Mouse (Mus musculus) v-Abl transformed pro-B cells (cell line): ENCODE data around the gene Pip4p1.

Source experiments
- in situ Hi-C, 2 experiments: fragments of 400-800 bp; cut with MboI; formaldehyde crosslinking; loops; one replicate each; pipeline ENCODE4 v1.15.1; 2025; ENCODE audit not compliant: unreplicated experiment in 2 of 2

Gene Pip4p1

DNA sequence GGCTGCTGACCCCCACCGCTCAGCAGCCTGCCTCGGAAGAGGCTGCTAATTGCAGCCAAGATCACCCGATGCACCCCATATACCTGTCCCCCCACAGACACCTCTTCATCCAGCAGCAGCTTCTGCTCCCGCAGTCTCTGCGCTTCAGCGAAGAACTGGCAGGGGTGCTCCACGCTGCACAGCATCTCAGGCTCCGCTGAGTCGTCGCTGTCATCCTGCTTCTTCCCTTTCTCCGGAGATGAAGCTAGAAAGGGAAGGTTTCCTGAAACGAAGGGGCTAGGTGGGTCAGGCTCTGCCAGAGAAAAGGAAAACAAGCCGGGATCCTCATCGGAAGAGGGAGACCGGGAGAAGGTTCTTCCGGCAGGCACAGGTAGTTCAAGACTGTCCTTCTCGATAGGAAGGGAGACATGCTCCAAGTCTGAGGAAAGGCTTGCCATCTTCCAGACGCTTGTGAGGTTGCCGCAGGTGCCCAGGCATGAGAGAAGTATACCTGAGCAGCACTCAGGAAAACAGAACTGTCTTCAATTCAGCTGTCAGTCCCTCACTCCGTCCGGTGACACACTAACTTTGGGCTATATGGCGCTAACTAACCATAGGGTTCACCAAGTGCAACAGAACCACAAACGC lies 33.8 kb downstream of the Pip4p1 start:
- in situ Hi-C loops = no loop called here

DNA sequence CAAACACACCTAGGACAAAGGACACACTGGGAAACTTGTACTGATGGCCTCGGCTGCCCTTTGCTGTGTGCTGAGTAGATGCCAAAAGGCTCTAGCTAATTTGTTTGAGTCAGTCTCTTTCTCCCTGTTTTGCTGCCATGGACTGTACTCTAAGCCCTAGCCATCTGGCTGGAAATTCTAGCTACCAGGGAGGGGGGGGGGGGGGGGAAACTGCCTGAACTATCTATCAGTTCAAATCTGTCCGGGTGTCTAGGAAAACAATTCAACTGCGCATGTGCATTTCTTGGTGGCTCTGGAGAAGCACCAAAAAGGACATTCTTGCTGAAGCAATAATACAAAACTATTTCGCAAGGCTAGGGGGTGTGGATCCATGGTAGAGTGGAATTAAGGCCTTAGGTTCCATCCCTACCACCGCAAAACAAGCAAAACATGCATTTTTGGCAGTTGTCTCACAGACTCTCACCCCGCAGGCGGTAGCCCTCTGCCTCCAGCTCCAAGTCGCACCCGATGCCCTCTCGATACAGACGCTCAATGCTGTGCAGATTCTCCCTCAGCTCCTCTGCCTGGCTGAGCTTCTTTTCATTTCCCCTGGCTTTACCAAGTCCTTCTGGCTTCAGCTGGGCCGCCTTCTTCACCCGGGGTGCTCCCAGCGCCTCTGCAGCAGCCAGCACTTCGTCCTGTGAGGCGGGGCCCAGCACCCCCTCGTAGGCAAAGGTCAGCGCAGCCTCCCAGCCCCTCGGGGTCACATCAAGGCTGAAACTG lies 34.5 kb downstream of the Pip4p1 start:
- in situ Hi-C loops = no loop called here

DNA sequence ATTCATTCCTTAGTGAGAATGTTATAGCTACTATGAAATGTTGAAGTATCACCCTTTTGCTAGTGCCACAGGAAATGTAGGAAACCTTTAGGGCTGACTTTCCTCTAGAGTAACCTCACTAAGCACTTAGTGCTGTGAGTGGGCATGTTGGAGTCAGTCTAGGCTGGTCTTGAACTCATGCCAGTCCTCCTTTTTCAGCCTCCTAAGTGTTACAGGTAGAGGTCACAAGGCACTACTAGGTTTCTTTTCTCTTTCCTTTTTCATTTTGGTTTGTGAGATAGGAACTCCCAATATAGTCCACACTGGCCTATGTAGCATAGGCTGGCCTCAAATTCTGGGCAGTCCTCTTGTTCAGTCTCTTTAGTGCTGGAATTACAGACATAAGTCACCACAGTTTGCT lies 35.2 kb downstream of the Pip4p1 start:
- in situ Hi-C loops = no loop called here

DNA sequence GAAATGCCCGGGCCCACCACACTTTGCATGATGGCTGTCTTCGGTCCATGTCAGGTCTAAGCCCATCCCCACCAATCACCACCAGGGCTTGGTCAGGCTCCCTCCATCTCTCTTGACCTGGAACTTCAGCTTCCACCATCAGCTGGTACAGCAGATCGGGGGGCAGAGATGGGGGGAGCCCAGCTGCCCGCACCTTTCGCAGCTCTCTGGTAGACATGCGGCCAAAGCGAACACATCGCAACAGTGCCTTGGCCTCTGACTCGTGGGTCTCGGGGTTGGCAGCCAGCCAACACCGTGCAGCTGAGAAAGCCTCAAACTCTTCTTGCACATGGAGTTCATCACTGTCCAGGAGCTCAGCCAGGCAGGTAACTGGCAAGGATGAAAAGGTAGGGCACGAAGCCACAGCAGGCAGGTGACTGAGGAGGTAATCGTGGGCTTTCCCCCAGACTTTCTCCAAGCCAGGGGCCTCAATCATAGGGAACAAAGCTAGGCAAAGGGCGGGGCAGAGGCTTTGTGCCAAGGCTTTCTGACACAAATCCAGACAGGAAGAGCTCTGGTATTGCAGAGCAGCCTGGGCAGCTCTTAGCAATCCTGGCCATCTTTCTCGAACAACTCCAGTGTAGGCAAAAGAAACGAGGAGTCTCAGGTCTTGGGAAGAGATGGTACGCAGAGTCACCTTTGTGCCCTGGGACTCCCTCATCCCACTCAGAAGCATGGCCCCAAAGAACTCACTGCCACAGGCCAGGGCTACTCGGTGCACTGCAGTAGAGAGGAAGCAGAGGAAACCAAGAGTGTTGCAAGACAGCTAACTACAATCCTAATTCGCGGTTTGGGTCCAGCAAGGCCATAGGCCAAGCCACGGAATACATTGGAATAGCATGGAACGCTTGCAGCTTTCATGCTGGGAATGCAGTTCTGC lies 37.9 kb downstream of the Pip4p1 start:
- in situ Hi-C loops = no loop called here

DNA sequence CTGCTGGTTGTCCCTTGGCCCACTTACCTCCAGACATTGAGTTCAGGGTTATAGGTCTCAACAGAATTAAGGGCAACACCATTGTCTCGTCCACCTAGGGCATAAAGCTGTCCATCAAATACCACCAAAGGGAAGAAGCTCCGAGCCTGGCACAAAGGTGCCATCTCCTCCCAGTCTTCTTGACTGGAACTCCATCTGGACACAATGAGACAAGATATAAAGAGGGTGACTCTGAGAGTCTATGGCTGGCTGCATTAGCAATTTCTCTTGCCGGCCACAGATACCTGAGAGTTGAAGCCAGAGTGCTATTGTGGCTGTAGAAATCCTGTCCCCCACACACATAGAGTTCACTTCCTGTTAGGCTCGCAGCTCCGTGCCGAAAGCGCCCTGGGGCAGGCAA lies 38.6 kb downstream of the Pip4p1 start:
- in situ Hi-C loops = no loop called here

DNA sequence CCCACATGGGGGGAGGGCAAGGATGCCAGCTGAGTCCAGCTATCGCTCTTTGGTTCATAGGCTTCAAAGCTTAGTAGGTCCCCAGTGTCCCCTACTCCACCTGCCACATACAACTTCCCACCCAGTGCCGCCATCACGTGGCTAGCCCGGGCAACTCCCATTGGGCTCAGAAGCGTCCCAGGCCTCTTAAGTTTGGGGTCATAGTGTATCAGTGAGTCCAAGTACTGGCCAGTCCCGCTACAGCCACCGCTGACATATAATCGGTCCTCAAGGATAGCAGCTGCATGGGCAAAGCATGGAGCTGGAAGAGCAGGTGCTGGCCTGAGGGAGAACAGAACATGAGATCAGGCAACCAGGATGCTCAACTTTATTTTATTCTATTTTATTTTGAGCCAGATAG lies 39.0 kb downstream of the Pip4p1 start:
- in situ Hi-C loops = no loop called here

DNA sequence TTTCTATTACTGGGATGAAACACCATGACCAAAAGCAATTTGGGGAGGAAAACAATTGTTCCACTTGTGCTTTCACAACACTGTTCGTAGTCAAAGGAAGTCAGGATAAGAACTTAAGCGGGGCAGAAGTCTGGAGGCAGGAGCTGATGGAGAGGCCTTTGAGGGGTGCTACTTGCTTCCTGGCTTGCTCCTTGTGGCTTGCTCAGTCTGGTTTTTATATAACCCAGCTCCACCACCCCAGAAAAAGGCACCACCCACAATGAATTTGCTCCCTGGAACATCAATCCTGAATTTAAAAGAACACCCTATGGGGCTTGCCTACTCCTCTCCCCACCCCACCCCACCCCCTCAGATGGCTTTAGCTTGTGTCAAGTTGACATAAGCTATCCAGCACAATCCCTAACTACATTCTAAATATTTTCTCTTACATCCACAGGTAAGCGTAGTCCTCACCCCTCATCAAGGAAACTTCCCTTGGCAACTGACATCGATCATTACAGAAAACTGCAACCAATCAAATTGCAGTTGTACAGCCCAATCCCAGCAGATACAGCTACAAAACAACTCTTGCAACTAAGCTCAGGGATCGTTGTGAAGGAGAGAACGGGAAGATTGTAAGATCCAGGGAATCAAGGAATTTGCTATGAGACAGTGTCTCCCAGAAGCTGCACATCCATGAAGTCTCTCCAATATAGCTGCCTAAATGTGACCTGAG lies 54.3 kb downstream of the Pip4p1 start:
- in situ Hi-C loops = loop anchor here in 1 of 2 experiments (5.0 kb wide), 1 partner anchor 46 kb away; the partner anchor contains the start of genes Apex1 and Osgep
